Mouse (Mus musculus): ENCODE results near the gene Cox10.

- TF ChIP-seq ETS1 (IDR thresholded peaks at IDR 0.05; ENCODE audit: low read depth, low read length) (no peak), TAL1 (IDR thresholded peaks at IDR 0.05; ENCODE audit: low read length) (no peak), CTCF (IDR thresholded peaks at IDR 0.05 in 2 of 3, conservative IDR thresholded peaks at IDR 0.05 in 1 of 3; ENCODE audit: control insufficient read depth in 1 of 3, insufficient read depth in 1 of 3, low read depth in 2 of 3, low read length in 3 of 3, poor library complexity in 1 of 3, severe bottlenecking in 1 of 3) (no peak), ZNF384 (IDR thresholded peaks at IDR 0.05; ENCODE audit: low read depth, low read length) (no peak), POLR2A (IDR thresholded peaks at IDR 0.05; ENCODE audit: control insufficient read depth in 1 of 2, insufficient read depth in 1 of 2, low read depth in 1 of 2, low read length in 2 of 2, poor library complexity in 1 of 2) (no peak), ELF1 (IDR thresholded peaks at IDR 0.05; ENCODE audit: low read depth, low read length) (no peak)
Observed at GRCm38 (mm10) chr11:63970818-63971217, 108.5 kb downstream of the Cox10 start.
